Mouse (Mus musculus): ENCODE results near the gene Commd3. TPM values are rescaled to one million over a fixed set of nuclear protein-coding genes. Genes with fewer than 3 reads are reported as not detected.

Gene Commd3
- polyA plus RNA-seq, 1 experiment, result 19.3 TPM

DNA sequence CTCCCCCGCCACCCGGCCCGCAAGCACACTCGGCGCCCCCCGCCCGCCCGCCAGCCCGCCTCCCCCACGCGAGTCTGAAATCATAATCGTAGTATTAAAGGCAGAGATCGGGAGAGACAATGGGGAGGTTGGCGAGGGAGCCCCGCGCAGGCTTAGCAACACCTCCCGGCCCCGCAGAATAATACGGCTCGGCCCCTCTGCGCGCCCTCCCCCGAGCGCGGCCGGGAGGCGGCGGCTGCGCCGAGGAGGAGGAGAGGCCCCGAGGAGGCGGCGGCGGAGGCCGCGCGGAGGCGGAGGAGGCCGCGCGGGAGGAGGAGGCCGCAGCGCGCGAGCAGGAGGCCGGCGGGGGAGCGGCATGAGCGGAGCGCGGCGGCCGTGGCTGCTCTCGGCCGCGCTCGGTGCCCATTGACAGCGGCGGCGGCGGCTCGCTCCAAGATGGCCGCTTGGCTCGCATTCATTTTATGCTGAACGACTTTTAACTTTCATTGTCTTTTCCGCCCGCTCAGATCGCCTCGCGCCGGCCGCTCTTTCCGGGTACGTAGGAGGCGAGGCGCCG, 4.8 kb downstream of the Commd3 start, which contains the start of gene Bmi1:
Bmi1 (plus strand) TSS at position 83 of the 556 bp plus-strand sequence.
- 1% methylated on average over 59 of the region's 77 CpGs for WGBS

DNA sequence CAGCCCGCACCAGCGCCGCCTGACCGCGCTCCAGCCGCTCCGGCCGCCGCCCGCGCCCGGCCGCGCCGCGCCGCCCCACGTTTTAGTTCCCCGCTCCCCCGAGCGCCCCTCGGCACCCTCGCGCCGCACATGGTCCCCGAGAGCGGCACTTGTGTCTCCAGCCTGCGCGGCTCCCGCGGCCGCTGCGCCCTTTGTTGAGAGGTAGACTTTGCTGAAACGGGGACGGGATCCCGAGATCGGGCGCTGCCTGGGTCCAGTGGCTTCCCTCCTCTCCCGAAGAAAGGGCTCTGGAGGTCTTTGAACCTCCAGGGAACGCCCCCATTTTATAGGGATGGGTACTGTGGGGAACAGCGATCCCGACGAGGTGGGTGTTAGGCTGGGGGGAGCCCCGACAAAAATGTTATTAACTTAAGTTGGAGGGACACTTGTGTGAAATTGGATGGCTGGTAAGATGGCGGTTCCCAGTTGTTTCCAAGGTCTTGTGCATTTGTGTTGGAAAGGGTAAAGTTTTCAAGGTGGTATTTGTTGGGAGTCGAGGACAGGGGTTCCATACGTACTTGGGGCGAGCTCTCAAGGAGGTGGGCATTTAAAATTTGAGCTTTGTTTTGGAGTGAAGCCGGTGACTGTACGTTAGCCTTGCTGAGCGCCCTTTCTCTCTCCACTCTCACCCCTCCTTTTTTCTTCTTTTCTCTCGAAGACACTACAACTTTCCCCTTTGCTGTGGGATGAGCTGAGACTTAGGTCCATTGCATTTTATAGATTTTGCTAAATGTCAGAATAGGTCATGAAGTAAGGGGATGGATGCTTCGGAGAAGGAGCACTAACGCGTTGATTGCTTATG, 5.7 kb downstream of the Commd3 start:
- no peak for TF ChIP-seq POLR2A (IDR thresholded peaks at IDR 0.05; ENCODE audit: low read depth, low read length)
- TF ChIP-seq CTCF (IDR thresholded peaks at IDR 0.05; ENCODE audit: extremely low read depth, insufficient read depth, insufficient read length, insufficient replicate concordance), result no peak
- Histone ChIP-seq H3K27ac (ENCODE audit: insufficient read depth, low read length) (no peak overlapping the region), H3K4me3 (ENCODE audit: extremely low read depth, insufficient read depth, insufficient read length) (peak overlapping the region; percentile 80), H3K4me1 (ENCODE audit: control insufficient read depth, insufficient read depth, insufficient read length) (peaks cover 8% of the 10 kb centered on the region), H3K36me3 (ENCODE audit: control insufficient read depth, insufficient read depth, low read length) (no peaks in the 10 kb centered on the region), H3K27me3 (ENCODE audit: control insufficient read depth, insufficient read depth, low read length) (peaks cover 14% of the 10 kb centered on the region)
- WGBS, result 12% methylated on average over 55 of the region's 55 CpGs
- DNase-seq (ENCODE audit: low read depth in 1 of 2, low spot score in 2 of 2), result peak in 1 of 2 experiments; percentile 40

More for the DNA sequence above, 4.8 kb downstream of the Commd3 start, which contains the start of gene Bmi1:
- H3K4me1 ChIP-seq (ENCODE audit: control insufficient read depth, insufficient read depth, insufficient read length), result peaks cover 8% of the 10 kb centered on the region
- H3K4me3 ChIP-seq (ENCODE audit: extremely low read depth, insufficient read depth, insufficient read length), result peak within 1 kb of the TSS; percentile 93
- TF ChIP-seq POLR2A (IDR thresholded peaks at IDR 0.05; ENCODE audit: low read depth, low read length) (no peak), CTCF (IDR thresholded peaks at IDR 0.05; ENCODE audit: extremely low read depth, insufficient read depth, insufficient read length, insufficient replicate concordance) (no peak)
- peaks cover 14% of the 10 kb centered on the region for H3K27me3 ChIP-seq (ENCODE audit: control insufficient read depth, insufficient read depth, low read length)
- peak within 1 kb of the TSS; percentile 96 for H3K27ac ChIP-seq (ENCODE audit: insufficient read depth, low read length)
- peak in 1 of 2 experiments; percentile 53 for DNase-seq (ENCODE audit: low read depth in 1 of 2, low spot score in 2 of 2)
- H3K36me3 ChIP-seq (ENCODE audit: control insufficient read depth, insufficient read depth, low read length), result no peaks in the 10 kb centered on the region

DNA sequence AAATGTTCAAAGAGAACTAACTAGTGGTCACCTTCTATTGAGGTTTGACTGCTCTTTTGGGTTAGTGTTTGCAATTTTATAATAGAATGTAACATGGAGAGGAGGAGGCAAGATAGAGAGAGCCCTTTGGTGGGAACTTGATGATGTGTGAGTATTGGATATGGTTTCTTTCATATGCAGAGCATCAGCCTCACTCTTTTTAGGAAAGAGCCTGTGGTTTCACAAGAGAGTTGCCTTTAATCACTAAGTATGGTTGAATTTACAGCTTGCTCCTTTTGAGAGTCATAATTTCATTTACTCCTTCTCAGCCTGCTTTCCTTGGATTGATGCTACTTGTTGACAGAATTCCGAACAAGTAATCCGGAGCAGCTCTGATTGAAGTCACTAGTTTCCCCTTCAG, 7.5 kb downstream of the Commd3 start:
- H3K36me3 ChIP-seq (ENCODE audit: control insufficient read depth, insufficient read depth, low read length), result peaks cover 4% of the 10 kb centered on the region
- peaks cover 14% of the 10 kb centered on the region for H3K27me3 ChIP-seq (ENCODE audit: control insufficient read depth, insufficient read depth, low read length)
- no peak for TF ChIP-seq POLR2A (IDR thresholded peaks at IDR 0.05; ENCODE audit: low read depth, low read length)
- TF ChIP-seq CTCF (IDR thresholded peaks at IDR 0.05; ENCODE audit: extremely low read depth, insufficient read depth, insufficient read length, insufficient replicate concordance), result no peak
- WGBS, result 92% methylated on average over 2 of the region's 2 CpGs
- H3K27ac ChIP-seq (ENCODE audit: insufficient read depth, low read length), result no peak overlapping the region
- no peak for DNase-seq (ENCODE audit: low read depth in 1 of 2, low spot score in 2 of 2)
- H3K4me3 ChIP-seq (ENCODE audit: extremely low read depth, insufficient read depth, insufficient read length), result no peak overlapping the region
- H3K4me1 ChIP-seq (ENCODE audit: control insufficient read depth, insufficient read depth, insufficient read length), result peaks cover 8% of the 10 kb centered on the region

DNA sequence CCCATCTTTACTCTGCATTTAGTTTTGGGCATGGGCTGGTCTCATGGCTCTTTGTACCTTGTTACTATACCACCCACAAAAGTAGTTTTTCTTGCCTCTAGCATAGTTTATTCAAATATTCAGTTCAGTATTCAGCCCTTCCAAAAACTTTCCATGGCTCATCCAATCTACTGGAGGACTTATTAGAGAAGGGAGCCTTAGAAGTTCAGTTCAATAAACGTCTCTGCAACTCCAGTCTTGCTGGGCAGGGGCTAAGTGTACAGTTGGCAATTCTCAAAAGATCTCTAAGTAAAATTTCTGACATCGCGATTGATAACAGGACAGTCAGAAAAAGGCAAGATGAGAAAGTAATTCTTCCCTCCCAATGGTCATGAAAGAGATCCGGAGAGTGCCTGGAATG, 8.3 kb downstream of the Commd3 start:
- H3K4me1 ChIP-seq (ENCODE audit: control insufficient read depth, insufficient read depth, insufficient read length), result peaks cover 8% of the 10 kb centered on the region
- 8% methylated on average over 4 of the region's 4 CpGs for WGBS
- peak overlapping the region; percentile 36 for H3K4me3 ChIP-seq (ENCODE audit: extremely low read depth, insufficient read depth, insufficient read length)
- no peak for DNase-seq (ENCODE audit: low read depth in 1 of 2, low spot score in 2 of 2)
- H3K27me3 ChIP-seq (ENCODE audit: control insufficient read depth, insufficient read depth, low read length), result peaks cover 14% of the 10 kb centered on the region
- TF ChIP-seq CTCF (IDR thresholded peaks at IDR 0.05; ENCODE audit: extremely low read depth, insufficient read depth, insufficient read length, insufficient replicate concordance) (no peak), POLR2A (IDR thresholded peaks at IDR 0.05; ENCODE audit: low read depth, low read length) (no peak)
- H3K27ac ChIP-seq (ENCODE audit: insufficient read depth, low read length), result no peak overlapping the region
- H3K36me3 ChIP-seq (ENCODE audit: control insufficient read depth, insufficient read depth, low read length), result peaks cover 4% of the 10 kb centered on the region

- peaks cover 8% of the 10 kb centered on the region for H3K4me1 ChIP-seq (ENCODE audit: control insufficient read depth, insufficient read depth, insufficient read length)
- no peak overlapping the region for H3K27ac ChIP-seq (ENCODE audit: insufficient read depth, low read length)
- peaks cover 14% of the 10 kb centered on the region for H3K27me3 ChIP-seq (ENCODE audit: control insufficient read depth, insufficient read depth, low read length)
- WGBS, result 8% methylated on average over 28 of the region's 29 CpGs
- H3K36me3 ChIP-seq (ENCODE audit: control insufficient read depth, insufficient read depth, low read length), result peaks cover 4% of the 10 kb centered on the region
- peak overlapping the region; percentile 53 for H3K4me3 ChIP-seq (ENCODE audit: extremely low read depth, insufficient read depth, insufficient read length)
- peak in 1 of 2 experiments; percentile 67 for DNase-seq (ENCODE audit: low read depth in 1 of 2, low spot score in 2 of 2)
- TF ChIP-seq POLR2A (IDR thresholded peaks at IDR 0.05; ENCODE audit: low read depth, low read length) (no peak), CTCF (IDR thresholded peaks at IDR 0.05; ENCODE audit: extremely low read depth, insufficient read depth, insufficient read length, insufficient replicate concordance) (no peak)
Measured at GRCm38 (mm10) chr2:18680961-18681360, 8.8 kb downstream of the Commd3 start.

- DNase-seq (ENCODE audit: low read depth in 1 of 2, low spot score in 2 of 2), result no peak
- 87% methylated on average over 5 of the region's 5 CpGs for WGBS
- Histone ChIP-seq H3K4me1 (ENCODE audit: control insufficient read depth, insufficient read depth, insufficient read length) (peaks cover 14% of the 10 kb centered on the region), H3K27ac (ENCODE audit: insufficient read depth, low read length) (no peak overlapping the region), H3K4me3 (ENCODE audit: extremely low read depth, insufficient read depth, insufficient read length) (no peak overlapping the region), H3K36me3 (ENCODE audit: control insufficient read depth, insufficient read depth, low read length) (peaks cover 4% of the 10 kb centered on the region), H3K27me3 (ENCODE audit: control insufficient read depth, insufficient read depth, low read length) (peaks cover 5% of the 10 kb centered on the region)
- TF ChIP-seq POLR2A (IDR thresholded peaks at IDR 0.05; ENCODE audit: low read depth, low read length), result no peak
Measured at GRCm38 (mm10) chr2:18684062-18684461, 11.9 kb downstream of the Commd3 start.

DNA sequence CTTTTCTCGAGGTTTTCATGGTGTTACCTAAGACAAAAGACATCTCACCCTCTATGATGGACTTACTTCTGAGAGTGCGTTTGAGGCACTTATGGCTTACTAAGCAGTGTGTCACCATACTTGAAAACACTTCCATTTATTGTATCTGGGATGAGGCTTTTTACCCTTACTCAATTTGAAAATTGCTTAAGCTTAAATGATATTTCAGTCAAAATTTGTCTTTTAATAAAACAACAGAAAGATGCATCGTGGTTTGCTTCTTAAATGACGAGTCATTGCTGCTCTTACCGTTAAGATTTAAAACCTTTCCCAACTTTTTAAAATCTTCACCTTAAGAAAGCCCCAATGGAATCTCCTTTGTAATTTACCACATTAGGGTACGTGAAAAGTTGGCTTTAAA, 14.2 kb downstream of the Commd3 start:
- DNase-seq (ENCODE audit: low read depth in 1 of 2, low spot score in 2 of 2), result no peak
- 84% methylated on average over 6 of the region's 6 CpGs for WGBS
- Histone ChIP-seq H3K4me3 (ENCODE audit: extremely low read depth, insufficient read depth, insufficient read length) (no peak overlapping the region), H3K27me3 (ENCODE audit: control insufficient read depth, insufficient read depth, low read length) (peaks cover 23% of the 10 kb centered on the region), H3K27ac (ENCODE audit: insufficient read depth, low read length) (no peak overlapping the region), H3K4me1 (ENCODE audit: control insufficient read depth, insufficient read depth, insufficient read length) (peaks cover 21% of the 10 kb centered on the region), H3K36me3 (ENCODE audit: control insufficient read depth, insufficient read depth, low read length) (peaks cover 4% of the 10 kb centered on the region)
- TF ChIP-seq POLR2A (IDR thresholded peaks at IDR 0.05; ENCODE audit: low read depth, low read length), result no peak
- no peak for TF ChIP-seq CTCF (IDR thresholded peaks at IDR 0.05; ENCODE audit: extremely low read depth, insufficient read depth, insufficient read length, insufficient replicate concordance)
